Mouse (Mus musculus) heart, postnatal 14 days (tissue): ENCODE measurements around the gene Fam155a. TPM values are rescaled to one million over a fixed set of nuclear protein-coding genes. Genes with fewer than 3 reads are reported as not detected.
"Not testable (repeated sequence)": the region's sequence is repeated elsewhere in the genome, so short reads cannot be mapped to it uniquely, and the experiment has no call there.

Source experiments
- DNase-seq, 2 experiments: peaks; one replicate each; pipeline ENCODE4 v3.0.0; 2021 to 2022
- intact Hi-C: fragments of 180-260 bp; cut with DNase I; formaldehyde crosslinking; loops from one replicate; pipeline ENCODE4 v1.15.1; 2025
- total RNA-seq, 2 experiments: library from RNA; stranded (reverse); gene quantifications; 2 replicates each; pipeline ENCODE4 v1.2.3; 2021

The Fam155a gene
- total RNA-seq, 2 experiments from 2014 or later: not detected

DNA sequence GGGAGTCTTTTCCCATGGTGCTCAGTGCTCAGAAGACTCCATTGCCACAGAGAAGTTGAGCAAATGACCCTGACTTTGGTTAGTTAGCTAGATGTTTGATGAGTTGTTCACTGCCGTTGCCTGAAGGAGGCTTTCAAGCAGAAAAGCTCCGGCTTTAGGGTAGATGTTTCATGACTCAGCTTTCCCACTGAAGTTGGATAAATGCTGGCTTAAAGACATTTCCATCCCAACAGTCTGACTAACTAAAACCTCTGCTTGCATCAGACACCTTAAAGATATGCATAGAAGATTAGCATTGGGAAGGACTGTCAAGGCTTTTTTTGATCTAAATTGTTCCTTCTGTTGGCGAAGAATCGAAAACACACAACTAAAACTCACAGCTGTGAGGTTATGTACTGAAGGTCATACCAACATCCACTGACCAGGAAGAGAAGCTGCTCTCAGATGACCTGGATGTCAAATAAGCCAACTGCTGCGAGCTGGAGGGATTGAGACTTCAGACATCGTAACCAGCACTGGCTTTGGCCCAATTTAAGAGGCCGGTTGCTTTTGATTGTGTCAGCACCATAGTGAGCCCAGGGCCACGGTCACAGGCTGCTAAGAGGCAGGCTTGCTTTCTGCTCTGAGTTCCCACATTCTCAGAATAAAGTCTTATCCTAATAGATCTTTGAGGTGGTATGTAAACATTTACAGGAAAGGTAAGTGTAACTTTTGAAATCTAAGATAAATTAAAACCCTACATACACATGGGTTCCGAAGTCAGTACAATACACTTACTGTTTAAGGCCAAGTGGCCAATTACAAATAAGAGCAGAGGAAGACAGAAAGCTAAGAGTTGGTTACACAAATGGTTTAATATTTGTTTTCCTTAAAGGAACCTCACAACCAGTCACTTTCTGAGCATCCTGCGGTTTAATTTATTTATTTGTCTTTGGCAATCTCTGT lies 351.8 kb downstream of the Fam155a start:
- intact Hi-C loops: no loop called here
- DNase-seq: no peak

DNA sequence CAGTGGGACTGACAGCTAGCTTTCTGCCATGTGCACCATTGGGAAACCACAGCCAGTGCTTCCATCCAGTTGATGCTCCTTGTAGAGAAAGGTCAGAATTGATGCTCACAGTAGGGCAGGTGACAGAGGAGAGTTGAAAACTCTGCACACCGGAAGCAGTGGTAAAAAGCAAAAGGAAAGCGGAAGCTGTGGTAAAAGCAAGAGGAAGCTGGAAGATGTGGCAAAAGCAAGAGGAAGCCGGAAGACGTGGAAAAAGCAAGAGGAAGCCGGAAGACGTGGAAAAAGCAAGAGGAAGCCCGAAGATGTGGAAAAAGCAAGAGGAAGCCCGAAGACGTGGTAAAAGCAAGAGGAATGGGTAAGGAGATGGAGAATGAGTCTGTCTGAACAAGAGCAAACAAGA lies 354.8 kb downstream of the Fam155a start:
- DNase-seq: no peak
- intact Hi-C loops: no loop called here

DNA sequence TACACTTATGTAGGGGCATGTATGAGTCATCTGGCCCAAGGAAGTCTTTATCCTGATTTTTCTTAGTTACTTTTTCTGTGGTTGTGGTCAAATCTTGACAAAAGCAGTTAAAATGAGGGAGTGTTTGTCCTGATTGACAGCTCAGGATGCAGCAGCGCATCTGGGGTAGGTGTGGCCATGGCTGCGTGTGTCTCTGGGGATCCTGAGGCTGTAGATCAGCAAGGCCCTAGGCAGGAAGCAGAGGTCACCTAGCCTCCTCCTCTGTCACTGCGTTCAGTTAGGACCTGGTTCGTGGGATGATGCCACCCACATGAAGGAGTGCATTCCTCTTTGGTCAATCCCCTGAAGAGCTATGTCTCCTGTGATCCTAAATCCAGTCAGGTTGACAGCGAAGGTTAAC lies 362.5 kb downstream of the Fam155a start:
- DNase-seq: no peak
- intact Hi-C loops: no loop called here

DNA sequence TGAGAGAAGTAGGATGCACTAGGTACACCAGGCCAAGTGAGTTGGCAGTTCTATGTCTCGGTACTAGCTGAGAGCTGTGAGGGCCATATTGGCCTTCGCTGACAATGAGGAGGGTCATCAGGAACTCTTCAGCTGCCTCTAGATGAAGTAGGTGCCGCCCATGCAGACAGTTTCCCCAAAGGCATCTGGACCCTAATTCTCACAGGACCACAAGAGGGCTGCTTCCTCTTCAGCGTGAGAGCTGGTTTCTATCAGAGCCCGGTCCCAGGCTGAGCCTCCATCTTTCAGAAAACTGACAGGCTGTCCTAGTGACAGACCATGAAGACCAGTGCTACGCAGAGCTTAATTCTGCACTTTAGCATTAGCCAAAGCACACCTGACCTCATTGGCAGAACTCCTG lies 364.8 kb downstream of the Fam155a start:
- intact Hi-C loops: no loop called here

DNA sequence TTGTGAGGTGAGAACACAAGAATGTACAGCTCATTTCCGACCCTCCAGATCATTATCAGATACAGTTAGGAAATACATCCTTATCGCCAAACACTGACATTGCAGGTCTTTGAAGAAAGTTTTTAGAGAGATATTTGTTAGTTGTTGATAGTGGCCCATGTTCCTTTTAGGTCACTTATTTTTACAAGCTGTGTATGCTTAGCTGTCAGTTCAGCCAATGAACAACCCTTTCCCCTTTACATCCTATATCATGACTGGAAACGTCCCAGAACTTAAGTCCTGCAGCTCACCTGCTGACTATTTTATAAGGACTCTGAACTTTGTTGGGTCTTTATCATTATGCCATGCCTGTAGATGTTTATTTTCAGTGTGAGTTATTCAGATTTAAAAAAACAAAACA lies 366.3 kb downstream of the Fam155a start:
- DNase-seq: no peak
- intact Hi-C loops: no loop called here

More for the DNA sequence above, 364.8 kb downstream of the Fam155a start:
- DNase-seq: no peak

DNA sequence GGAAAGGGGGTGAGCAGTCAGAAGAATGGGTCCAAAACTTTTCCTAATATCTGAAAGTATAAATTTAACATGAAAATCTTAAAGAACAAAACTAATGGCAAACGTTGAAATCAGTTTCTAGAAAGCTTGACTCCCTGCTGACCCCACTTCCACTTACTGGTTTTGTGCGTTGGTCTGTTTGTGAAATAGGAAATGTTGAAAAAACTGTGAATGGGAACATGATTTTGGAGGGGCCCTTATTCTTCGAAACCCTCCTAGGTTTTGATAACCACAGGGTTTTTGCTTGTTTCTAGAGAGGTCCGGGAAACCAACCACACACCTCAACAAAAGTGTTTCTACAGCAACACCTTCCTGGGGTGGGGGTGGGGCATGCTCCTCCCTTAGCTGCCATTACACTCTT lies 368.6 kb downstream of the Fam155a start:
- intact Hi-C loops: no loop called here
- no peak for DNase-seq

DNA sequence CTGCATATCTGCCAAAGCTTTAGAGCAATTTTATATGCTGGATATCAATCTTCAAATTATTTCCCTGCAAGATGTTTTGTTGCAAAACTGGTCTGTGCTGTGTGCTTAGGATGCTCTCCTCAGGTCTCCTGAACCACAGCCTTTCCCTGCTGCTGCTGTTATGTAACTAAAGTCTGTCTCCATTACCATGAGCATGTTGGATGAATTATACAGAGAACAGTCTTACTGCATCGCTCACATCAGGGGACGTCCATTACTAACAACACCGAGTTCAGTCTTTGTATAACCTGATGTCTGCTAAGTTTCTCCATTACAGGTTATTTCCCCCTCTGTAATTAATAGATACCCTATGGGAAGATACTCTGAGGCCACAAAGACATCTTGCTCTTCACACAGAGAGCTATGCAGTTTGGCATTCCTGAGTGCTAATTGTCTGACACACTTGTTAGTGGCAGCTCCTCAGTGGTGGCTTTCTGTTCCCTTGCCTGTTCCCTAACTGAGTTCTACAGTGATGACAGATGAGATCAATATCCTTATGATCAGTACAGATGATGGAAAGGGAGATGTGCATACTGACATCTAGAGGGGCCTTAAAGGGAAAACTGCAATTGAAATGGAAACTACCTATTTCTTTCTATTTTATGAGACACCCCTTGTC lies 372.2 kb downstream of the Fam155a start:
- no peak for DNase-seq
- intact Hi-C loops: no loop called here

DNA sequence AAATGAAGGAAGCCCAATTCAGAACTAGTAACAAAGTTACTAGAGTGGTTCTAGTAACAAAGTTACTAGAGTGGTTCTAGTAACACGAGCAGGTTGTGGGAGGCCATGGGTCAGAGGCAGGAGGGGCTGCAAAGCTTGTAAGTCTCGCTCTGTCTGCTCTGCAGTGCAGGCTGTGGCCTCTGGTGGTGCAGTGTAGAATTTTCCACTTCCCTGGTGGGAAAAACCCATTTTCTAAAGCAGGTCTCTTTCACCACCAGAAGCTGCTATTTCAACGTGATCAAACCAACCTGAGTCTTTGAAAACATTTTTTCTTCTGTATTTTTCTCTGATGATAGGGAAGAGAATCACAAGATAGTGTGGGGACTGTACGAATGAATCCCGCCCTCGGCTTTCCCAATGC lies 372.9 kb downstream of the Fam155a start:
- no peak for DNase-seq
- intact Hi-C loops: no loop called here

DNA sequence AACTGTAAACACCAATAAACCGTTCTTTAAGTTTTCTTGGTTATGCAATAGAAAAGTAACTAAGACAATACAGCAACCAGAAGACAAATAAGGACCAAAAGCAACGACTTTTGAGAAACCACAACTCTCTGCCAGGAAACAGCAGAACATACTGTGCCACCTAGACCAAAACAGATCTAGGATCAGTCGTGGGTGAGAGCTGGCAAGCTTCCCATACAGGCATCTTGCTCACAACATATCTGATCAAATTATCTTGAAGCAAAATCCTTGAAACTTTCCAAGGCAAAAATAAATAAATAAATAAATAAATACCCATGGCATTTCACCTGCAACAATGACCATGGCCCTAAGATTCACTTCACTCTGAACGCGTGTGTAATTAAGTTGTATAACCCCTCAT lies 376.3 kb downstream of the Fam155a start:
- intact Hi-C loops: no loop called here
- no peak for DNase-seq

DNA sequence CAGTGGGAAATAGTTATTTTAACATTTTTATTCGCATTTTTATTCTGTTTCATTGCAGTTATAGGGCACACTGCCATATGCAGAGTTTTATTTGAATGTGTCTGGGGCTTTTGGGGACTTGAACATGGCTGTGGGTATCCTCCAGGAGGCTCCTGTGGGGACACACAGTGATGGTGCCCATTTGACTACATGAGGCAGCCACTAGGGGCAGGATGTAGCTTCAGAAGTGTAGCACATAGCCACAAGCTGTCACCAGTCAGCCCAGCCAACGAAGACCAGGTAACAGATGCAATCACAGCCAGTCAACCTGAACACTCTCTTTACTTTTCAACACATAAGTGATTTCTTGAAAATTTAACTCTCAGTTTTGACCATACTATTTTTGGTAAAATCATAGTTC lies 377.7 kb downstream of the Fam155a start:
- no peak for DNase-seq
- intact Hi-C loops: no loop called here

DNA sequence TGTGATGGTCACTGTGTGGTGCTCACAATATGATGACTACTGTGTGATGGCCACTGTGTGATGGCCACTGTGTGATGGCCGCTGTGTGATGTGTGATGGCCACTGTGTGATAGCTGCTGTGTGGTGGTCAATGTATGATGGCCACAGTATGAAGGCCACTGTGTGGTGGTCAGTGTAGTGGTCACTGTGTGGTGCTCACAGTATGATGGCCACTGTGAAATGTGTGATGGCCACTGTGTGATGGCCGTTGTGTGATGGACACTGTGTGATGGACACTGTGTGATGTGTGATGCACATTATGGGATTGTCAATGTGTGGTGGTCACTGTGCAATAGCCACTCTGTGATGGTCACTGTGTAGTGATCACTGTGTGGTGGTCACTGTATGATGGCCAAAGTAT lies 380.7 kb downstream of the Fam155a start:
- DNase-seq, intact Hi-C loops: not testable (repeated sequence)

DNA sequence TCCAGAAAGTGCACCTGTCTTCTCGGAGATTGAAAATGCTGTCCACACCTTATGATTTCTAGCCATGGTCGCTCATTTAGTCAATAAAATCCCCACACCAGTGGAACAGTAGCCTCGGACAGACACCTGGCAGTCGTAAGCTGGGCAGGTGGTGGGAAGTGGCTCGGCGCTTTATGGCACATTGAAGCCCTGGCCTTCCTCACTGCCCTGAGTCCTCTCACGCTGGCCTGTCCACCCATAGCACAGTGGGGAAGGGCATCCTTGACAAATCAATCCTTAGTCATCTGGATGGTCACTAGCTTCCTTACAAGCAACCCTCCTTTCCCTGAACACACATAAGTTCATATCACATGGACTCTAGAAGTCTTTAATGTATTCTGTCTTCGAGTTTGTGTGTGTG lies 401.8 kb downstream of the Fam155a start:
- no peak for DNase-seq
- intact Hi-C loops: no loop called here

DNA sequence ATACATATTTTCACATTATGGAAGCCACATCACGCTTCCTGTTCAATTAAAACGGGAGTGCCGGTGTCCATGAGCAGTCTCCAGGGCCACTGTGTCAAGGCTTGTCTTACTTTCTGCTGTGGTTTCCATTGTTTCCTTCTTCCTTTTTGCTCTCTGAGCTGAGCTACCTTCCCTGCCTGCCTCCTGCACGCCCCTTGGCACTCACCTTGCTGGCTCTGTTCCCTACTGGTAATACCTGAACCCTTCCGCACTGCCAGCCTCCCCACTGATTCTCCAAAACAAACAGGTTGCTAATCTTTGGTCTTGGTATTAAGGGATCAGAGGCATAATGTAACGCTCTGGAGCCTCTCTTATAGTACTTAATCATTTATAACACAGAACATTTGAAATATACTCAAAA lies 403.2 kb downstream of the Fam155a start:
- intact Hi-C loops: no loop called here
- no peak for DNase-seq

DNA sequence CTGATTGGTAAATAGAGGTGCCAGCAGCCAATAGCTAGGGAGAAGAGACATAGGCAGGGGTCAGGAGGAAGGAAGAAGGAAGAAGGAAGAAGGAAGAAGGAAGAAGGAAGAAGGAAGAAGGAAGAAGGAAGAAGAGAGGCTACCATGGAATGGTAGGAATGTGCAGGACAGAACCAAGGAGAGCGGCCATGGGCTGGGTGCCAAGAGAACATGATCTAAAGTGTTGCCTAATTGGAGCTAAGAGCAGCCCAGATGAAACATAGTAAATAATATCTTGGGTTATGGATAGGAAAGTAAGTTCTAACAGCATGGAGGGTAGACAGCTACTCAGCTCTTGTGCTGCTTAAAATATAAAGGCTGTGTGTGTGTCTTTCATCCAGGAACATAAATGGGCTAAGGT lies 405.6 kb downstream of the Fam155a start:
- DNase-seq: peak in 1 of 2 experiments; percentile 9
- intact Hi-C loops: no loop called here

DNA sequence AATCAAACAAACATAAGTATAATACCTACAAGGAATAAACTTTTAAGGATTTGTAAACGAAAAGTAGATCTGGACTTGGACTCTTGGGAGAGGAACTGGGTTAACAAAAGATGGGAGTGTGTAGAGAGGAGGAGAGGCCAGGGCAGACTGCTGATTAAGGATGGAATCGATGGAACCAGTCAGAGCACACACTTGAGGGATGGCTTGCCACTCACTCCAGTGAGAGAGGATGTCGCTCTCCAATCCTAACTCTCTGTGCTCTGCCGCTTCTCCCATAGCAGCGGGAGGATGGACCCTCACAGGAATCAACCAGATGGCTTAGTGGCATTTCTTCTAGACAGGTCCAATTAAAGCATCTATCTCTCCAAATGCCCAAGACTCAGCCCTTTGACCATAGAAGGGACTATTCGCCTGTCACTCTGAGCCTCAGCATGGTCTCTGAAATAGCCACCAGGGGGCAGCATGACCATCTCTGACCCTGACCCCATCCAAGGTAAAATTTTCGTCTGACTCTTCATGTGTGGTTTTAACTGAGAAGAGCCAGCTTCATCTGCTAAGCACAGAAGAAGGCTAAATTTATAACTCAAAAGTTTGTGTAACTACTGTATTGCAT lies 422.3 kb downstream of the Fam155a start:
- DNase-seq: peak; percentile 18 to 35
- intact Hi-C loops: loop anchor here (5.0 to 10.0 kb wide), 2 partner anchors 589 to 1056 kb away; no protein-coding TSS in a partner anchor

DNA sequence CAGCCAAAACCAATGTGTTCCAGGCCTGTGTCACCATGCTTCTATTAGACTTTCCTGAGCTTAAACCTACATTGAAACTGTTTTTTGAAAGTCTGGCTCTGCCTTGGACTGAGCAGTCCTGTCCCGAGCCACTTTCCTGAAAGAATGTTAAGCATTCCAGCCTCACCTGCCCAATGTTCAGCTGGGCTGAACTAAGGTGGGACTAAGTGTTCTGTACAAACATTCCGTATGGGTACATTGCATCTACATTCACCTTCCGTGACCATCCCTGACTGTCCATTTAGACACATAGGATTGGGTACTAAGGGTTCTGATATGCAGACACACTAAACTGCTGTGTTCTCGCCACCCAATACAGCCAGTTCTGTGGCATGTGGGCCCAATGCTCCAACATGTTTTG lies 423.8 kb downstream of the Fam155a start:
- intact Hi-C loops: loop anchor here (5.0 to 10.0 kb wide), 2 partner anchors 590 to 1058 kb away; no protein-coding TSS in a partner anchor

DNA sequence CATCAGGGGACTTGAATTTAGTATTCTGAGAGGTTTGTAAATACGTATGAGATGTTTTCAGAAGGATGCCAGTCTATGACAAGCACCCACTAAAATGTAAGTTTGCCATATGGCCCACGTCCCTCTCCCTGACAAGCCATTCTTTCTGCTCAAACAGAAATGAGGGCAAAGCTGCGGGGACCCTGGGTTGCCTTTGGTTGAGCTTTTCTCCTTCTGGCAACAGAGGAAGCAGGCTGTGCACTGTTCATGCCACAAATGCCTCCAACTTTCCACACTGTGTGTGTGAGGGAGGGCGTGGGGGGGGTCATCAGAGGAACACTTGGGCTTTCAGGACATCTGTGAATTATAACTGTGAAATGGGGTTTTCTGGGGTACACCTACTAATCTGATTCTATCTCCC lies 426.8 kb downstream of the Fam155a start:
- intact Hi-C loops: loop anchor here (10.0 kb wide), 1 partner anchor 1061 kb away; no protein-coding TSS in a partner anchor
- no peak for DNase-seq

More for the DNA sequence above, 423.8 kb downstream of the Fam155a start:
- DNase-seq: no peak

DNA sequence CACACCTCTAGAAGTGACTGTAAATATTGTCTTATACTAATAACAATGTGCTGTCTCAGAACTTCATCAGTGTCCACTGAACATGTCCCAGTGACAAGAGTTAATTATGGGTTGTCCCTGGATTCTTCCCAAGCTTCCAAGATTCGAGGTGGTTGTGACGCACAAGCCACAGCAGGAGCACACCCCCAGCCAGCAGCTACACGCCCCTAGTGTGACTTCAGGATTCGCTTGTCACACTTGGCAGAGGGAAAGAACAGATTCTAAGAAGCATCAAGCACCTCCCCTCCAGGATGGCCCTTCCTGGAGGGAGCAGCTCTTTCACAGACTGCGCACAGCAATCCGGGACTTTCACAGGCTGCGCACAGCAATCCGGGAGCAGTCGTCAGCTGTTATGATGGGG lies 428.0 kb downstream of the Fam155a start:
- intact Hi-C loops: loop anchor here (10.0 kb wide), 1 partner anchor 1062 kb away; no protein-coding TSS in a partner anchor

DNA sequence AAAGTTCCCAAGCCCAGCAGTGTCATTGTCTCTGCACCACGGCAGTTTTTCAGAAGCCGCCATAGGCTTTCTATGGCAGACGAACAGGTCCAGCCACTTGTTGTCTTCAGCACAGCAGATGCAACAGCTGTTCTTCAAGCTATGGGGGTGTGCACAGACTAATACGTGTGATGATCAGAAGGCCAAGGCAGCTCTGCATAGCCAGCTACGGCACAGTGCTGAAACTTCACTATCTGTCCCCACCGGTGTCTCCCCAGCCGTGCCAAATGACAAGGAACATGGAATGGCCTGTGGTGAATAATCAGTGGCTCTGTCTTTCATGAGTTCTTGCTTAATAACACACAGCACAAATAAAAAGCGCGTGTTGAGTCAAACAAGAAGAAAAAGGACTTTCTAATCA lies 428.4 kb downstream of the Fam155a start:
- no peak for DNase-seq
- intact Hi-C loops: loop anchor here (10.0 kb wide), 1 partner anchor 1062 kb away; no protein-coding TSS in a partner anchor

More for the DNA sequence above, 428.0 kb downstream of the Fam155a start:
- no peak for DNase-seq

DNA sequence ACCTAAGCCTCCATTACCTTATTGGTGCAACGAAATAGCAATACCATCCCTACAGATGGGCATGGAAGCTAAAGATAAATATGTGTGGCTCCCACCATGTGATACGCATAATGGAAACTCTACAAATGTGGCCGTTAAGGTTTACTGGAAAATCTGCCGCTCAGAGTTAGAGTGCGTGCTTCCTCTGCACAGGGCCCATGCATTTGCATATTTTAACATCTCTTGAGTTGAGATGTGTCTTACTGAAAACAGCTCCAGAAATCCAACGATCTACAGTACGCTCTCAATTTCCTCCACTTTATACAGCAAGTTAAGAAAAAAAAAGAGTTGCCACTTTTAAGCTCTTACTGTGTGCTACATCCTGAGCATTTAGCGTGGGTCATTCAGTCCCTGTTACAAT lies 433.1 kb downstream of the Fam155a start:
- no peak for DNase-seq
- intact Hi-C loops: no loop called here

DNA sequence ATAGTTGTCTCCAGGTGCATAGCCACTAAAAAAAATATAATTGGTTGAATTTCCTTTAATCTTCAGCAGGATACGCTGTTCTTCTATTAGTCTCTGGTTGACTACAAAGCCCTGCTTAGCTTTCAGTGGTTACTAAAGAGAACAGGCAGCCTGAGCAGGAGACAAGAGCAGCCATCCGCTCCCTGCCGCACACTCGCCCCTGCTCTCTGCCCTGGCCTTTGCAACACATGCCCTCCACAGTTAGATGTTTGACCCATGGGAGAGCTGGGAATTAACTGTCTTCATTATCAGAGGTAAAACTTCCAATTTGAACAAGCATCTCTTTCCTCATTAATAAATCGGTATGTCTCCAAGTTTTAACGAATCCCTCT lies 435.0 kb downstream of the Fam155a start:
- DNase-seq: no peak
- intact Hi-C loops: no loop called here
